Mouse (Mus musculus): ENCODE data around the gene Rnf43.

Gene Rnf43

DNA sequence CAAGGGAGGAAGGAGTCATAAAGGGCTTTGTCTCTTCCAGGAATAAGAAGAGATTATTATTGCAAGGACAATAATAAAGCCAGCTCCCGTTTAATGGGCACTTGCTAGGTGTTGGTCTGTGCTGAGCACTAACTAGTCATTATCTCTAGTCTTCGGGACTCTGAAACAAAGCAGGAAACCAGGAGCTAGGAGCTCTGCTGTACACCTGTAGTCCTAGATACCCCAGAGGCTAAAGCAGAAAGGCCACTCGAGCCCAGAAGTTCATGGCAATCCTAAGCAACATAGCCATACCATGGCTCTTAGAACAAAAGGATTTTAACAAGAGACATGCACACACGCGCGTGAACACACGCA is 47.7 kb downstream of the Rnf43 start:
- in situ Hi-C loops (cut with MboI, MseI), result no loop called here

DNA sequence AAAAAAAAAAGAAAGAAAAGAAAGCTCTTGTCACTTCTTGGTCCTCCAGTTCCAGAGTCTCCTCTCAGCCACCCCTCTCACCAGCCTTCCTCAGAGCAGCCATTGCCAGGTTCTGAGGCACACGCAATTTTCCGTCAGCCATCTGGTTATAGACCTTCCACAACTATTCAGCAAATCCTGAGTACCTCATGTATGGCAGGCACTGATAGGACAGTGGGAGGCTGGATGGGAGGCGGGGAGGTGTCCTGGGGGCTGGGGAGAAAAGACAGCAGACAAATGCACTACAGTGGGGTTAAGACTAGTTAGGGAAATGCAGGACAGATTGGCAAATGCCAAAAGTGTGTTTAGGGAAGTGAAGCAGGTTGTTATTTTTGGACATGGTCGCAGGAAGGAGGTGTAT is 49.7 kb downstream of the Rnf43 start:
- in situ Hi-C loops (cut with MboI, MseI), result no loop called here

DNA sequence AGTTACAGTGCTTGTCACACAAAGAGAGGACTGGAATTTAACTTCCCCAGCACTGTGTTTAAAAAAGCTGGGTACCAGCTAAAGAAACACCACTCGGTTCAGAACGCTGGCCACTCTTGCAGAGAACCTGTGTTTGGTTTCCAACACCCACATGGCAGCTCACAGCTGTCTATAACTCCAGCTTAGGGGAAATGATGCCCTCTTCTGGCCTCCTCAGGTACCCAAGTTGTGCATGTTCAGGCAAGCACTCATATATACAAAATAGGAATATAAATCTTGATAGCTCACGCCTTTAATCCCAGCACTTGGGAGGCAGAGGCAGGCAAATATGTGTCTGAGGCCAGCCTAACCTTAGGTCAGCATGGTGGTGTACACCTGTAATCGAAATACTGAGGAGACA is 53.5 kb downstream of the Rnf43 start:
- in situ Hi-C loops (cut with MboI, MseI), result no loop called here

DNA sequence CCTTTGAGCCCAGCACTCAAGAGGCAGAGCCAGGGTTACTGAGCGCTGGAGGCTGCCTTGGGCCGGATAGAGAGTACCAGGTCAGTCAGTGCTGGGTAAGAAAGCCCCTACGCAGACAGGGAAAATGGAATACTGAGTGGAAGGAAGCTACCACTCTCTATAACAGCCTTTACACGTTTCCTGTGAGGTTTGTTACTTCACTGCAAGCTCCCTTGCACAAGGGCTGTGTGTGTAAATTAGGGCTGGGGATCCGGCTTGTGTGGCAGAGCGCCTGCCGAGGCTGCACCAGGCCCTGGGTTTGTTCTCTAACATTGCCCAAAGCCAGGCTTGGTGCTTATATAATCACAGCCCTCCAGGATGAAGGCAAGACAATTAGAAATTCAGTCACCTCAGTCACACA is 57.0 kb downstream of the Rnf43 start:
- in situ Hi-C loops (cut with MboI, MseI), result no loop called here

DNA sequence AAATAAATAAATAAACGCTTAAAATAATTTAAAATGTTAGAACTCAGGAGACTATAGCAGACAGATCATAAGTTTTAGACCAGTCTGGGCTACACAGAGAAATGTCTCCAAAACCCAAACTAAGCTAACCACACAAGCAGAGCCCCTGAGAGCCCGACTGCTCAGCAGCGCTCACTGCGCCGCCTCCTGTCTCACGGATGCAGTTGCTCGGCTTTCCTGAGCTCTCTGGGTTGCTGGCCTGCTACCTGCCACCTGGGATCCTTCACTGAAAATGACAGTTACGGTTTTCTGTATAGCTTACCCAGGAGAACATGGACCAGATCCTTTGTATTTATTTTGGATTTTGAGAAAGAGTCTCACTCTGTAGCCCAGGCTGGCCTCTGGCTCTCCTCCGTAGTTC is 57.8 kb downstream of the Rnf43 start:
- in situ Hi-C loops (cut with MboI, MseI), result no loop called here

DNA sequence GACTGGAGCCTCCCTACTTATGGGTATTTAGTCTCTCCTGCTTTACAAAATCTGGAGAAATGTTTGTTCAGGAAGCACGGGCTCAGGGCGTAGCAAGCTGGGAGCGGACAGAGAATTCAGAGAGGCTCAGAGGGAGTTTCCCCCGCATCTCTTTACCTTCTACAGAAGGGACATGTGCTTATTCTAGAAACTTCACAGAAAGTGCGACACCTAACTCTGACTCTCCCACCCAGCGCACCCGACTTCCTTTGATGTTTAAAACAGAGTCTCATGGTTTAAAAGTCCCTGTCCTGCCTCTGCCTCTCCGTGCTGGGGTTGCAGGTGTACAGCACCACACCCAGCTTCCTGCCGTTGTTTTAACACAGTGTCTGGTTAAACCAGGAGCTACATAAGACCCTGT is 58.3 kb downstream of the Rnf43 start:
- in situ Hi-C loops (cut with MboI, MseI), result no loop called here

DNA sequence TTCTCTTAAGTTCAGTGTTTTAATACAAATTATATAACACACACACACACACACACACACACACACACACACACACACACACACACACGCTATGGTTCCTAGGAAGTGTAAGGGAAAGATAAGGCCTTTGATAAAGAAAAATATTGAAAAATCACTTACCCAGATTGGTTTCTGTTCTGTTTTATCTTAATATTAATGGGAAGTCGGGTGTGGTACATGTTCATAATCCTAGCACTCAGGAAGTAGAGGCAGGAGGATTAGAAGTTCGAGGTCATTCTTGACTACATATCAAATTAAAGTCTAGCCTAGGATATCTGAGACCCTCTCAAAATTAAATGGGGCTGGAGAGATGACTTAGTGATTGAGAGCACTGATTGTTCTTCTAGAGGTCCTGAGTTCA is 59.6 kb downstream of the Rnf43 start:
- in situ Hi-C loops (cut with MboI, MseI), result no loop called here

DNA sequence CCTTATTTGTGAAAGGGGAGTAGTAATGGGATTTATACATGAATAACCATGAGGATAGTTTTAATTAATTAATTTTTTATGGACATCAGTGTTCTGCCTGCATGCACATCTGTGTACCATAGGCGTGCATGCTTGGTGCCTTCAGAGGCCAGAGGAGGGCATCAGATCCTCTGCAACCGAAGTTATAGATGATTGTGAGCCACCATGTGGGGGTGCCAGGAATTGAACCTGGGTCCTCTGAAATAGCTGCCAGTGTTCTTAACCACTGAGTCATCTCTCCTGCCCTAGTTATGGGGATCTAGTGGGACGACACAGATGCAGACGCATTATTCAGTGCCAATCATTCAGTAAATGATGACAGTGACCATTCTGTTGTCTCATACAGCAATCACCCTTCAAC is 60.4 kb downstream of the Rnf43 start:
- in situ Hi-C loops (cut with MboI, MseI), result no loop called here

DNA sequence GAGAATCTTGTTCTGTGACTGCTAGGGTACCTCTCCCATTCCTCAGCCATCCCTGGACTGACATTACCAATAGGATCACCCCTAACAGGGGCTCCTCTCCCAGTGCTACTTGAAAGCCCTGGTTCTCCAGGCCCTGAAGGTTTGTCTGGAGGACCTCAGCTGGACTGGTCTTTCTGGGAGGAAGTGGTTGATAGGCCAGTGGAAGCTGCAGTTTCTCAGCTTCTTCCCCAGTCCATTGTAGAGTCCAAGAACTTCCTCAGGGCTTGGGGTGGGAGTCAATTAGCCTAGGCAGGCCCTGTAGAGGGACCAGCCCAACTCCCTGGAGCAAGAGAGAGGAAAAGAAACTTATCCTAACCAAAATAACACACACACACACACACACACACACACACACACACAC is 63.0 kb downstream of the Rnf43 start:
- in situ Hi-C loops (cut with MboI, MseI), result loop anchor here (5.0 kb wide), 2 partner anchors 42 to 63 kb away; partner anchors contain the start of gene Rnf43

DNA sequence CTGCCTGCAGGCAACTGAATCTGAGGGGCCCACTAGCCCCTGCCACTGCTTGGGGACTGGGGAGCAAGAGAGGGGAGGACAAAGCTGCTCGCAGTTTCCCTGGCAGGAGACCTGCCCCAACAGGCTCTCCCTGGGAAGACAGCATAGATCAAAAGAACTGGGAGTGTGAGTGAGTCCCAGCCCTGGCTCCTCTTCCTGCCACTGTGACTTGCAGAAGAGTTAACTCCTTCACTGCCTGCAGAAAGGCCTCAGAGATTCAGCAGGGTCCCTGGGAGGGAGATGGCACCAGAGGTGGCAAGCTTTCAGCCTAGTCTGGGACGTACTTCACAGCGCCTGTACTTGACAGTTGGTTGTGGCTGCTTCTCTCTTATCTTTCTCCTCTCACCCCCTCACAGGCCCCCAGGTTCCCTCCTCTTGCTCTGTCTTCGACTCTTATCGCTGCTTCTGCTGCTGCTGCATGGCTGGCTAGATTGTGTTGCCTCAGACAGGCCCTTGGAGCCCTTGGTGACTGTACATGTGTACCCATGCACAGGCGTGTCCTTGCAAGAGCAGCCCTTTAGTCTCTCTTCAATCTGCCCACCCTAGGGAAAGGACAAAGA is 63.5 kb downstream of the Rnf43 start:
- in situ Hi-C loops (cut with MboI, MseI), result loop anchor here (5.0 kb wide), 2 partner anchors 41 to 64 kb away; partner anchors contain the start of gene Rnf43

DNA sequence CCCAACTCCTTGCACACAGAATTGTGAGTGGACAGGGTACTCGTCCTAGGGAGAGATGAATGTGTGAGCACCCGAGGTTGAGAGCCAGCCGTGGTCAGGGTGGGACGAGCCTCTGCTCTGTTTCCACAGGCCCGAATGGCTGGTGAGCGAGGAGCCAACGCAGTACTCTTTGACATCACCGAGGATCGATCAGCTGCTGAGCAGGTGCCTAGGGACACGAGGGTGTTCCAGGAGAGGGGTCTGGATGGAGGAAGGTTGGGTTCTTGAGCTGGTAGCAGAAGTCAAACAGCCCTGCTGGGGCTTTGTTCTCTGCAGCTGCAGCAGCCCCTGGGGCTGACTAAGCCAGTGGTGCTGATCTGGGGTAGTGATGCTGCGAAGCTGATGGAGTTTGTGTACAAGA is 64.5 kb downstream of the Rnf43 start:
- in situ Hi-C loops (cut with MboI, MseI), result loop anchor here (5.0 kb wide), 2 partner anchors 40 to 65 kb away; partner anchors contain the start of gene Rnf43

DNA sequence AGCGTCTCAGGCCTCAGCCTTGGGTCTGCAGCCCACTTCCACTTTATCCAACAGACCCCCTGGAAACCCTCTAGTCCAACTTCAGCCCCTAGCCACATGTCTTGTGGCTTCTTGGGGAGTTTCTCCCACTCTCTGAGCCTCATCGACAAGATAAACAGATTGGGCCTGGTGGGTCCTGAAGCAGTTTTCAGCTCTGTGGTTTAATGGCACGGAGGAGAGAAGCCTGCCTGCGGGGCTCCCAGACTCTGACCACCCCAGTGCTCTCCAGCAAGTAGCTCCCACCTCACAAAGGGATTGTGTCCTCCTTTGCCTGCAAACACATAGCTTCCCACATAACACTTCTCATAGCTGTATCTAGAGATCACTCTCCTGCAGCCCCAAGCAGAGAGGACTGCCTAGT is 64.9 kb downstream of the Rnf43 start:
- in situ Hi-C loops (cut with MboI, MseI), result loop anchor here (5.0 kb wide), 2 partner anchors 40 to 65 kb away; partner anchors contain the start of gene Rnf43

DNA sequence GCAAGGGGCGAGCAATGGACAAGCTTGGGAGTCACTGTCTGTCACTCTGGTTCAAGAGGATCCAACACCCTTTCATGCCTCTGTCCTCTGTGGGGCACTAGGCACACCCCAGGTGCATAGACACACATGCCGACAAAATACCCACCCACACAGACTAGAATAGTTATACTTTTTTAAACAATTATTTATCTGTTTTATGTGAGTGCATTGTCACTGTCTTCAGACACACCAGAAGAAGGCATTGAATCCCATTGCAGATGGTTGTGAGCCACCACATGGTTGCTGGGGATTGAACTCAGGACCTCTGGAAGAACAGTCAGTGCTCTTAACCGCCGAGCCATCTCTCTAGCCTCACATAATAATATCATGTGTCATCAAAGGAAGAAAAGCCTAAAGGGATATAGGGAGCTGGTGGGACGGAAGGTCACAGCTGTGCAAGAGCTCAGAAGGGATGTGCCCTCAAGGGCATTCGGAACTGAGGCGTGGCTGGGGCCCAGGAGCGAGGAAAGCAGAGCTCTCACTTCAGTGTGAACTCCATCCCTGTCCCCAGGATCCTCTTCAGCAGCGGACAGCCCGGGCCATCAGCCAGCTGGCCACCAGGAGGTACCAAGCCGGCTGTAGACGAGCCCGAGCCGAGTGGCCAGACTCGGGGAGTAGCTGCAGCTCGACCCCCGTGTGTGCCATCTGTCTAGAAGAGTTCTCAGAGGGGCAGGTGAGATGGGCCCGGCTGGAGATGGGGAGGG is 66.5 kb downstream of the Rnf43 start:
- in situ Hi-C loops (cut with MboI, MseI), result loop anchor here (5.0 kb wide), 2 partner anchors 38 to 67 kb away; partner anchors contain the start of gene Rnf43

DNA sequence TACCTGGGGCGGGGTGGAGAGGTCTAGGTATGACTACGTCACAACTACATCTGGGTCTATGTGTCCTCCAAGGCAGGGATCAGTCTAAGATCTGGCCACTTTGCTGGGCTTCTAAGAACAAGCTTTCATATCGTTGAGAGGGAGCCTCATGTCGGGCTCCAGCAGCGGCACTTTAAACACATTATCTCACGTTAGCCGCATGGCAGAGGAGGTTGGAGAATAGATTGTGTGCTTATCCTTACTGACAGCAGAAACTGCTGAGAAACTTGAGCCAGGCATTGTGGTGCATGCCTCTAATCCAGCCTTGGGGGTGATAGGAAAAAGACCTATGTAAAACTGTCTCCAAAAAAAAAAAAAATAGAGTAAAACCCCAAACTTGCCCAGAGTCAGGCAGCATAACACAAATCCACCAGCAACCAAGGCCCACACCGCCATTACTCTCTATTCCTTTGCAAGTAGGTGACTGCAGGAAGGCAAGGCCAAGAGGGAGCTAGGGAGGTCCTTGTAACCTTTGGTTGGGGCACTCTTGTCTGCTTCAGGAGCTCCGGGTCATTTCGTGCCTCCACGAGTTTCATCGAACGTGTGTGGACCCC is 67.2 kb downstream of the Rnf43 start:
- in situ Hi-C loops (cut with MboI, MseI), result loop anchor here (5.0 kb wide), 2 partner anchors 38 to 67 kb away; partner anchors contain the start of gene Rnf43

DNA sequence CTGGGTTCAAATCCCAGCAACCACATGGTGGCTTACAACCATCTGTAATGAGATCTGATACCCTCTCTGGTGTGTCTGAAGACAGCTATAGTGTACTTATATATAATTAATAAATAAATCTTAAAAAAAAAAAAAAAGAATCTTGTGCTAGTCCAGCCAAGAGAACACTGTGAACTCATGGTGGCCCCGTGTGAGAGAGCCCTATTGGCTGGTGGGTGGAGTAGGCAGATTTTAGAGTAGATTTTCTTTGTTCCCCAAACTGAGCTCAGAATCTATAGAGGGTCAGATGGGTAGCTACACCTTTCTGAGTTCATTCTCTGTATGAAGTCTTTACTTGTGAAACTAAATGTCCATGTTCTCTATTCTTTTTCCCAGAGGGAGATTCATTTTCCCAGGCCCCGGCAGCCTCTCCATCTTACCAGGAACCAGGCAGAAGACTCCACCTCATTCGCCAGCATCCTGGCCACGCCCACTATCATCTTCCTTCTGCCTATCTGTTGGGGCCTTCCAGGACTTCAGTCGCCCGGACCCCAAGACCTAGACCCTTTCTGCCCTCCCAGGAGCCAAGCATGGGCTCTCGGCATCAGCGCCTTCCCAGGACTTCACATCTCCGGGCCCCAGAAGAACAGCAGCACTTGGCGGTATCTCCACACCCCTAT is 68.3 kb downstream of the Rnf43 start:
- in situ Hi-C loops (cut with MboI, MseI), result no loop called here

DNA sequence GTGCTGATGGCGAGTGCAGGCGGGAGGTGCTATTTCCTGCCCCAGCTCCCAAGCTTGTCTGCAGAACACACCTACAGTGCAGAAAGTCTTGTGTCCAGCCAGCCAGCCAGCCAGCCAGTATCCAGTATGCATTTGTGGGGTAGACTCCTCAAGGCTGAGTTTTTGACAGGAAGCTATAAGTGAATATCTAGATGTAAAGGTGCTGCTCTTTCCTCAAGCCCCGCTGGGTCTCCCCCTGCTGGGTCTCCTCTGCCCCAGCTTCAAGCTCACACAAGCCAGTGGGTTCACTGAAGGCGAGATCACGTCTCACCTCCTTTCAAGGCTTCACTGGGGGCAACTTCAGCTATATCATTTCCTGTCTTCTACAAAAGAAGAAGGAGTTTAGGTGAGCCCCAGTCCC is 71.8 kb downstream of the Rnf43 start:
- in situ Hi-C loops (cut with MboI, MseI), result no loop called here

DNA sequence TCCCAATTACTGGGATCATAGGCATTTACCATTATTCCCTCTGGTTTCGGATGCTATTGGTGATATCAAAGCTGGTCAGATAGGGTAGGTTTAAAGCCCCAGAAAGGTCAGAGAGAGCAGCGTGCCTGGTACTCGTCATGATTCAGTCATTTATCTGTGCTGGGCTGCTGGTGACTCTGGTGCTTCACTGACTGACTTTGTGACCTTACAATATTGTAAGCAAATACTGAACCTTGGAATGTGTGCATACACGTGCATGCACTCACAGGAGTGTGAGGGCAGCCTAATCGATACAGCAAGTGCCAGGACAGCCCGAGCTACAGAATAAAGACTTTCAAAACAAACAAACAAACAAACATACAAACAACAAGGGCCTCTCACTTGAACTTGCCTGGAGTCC is 73.2 kb downstream of the Rnf43 start:
- in situ Hi-C loops (cut with MboI, MseI), result no loop called here

DNA sequence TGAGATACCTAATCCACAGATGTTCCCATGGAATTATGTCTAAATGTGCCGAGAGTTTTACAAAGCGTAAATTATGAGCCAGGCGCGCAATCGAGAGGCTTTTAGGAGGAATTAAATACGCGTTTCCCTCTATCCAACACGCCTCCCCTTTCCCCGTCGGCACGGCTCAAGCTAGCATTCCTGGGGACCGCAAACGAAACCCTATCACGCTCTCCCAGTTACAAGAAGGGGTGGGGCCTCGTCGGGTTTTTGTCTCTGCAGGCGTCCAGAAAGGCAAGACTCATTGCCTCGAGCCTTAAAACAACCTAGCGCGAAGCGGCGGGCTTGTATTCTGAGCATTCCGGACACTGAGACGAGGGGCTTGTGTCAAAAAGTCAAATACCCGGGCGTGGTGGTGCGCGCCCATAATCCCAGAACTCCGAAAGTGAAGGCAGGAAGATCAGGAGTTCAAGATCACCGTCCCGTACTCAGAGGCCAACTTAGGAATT is 74.2 kb downstream of the Rnf43 start:
- in situ Hi-C loops (cut with MboI, MseI), result no loop called here

DNA sequence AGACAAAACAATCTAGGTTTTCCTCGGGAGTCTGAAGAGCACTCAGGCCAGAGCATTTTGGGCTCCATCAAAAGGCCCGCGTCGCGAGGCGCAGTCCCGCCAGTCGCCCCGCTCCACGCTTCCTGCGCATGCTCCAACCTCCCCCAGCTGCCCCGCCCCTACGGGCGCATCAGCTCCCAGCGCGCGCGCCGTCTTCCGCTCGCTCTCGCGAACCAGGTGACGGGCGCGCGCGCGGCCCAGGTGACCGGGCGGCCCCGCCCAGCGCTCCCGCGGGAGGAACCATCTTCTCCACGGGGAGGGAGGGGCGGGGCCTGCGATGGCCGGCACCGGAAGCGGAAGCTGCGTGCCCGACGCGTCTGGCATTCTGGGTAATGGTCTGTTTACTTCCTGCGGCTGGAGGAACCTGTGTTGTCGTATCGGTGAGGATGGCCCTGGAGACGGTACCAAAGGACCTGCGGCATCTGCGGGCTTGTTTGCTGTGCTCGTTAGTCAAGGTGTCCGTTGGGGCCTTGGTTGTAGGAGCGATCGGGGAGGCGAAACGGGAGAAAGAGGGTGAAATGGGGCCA is 74.7 kb downstream of the Rnf43 start, which contains the start of gene Supt4a:
TSS of gene Supt4a (plus strand) at position 378 of the 566 bp plus-strand sequence.
- in situ Hi-C loops (cut with MboI, MseI), result no loop called here

DNA sequence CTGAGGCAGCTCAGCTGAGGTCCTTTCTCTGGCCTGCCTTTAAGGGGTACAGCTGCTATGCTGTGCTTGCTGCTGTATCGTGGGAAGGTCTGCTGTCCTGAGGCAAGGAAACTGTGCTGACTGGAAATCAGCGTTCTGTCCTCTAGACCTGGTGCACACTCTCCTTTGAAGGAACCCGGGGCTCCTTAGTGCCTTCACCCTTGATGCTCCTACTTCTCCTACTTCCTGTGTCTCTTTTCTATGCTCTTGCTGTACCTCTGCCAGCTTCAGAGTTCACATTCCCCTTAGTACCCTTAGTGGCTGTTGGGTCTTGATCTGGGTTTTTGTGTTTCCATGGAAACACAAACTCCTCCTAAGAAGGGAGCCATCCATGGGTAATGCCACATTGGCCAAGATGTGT is 81.2 kb downstream of the Rnf43 start:
- in situ Hi-C loops (cut with MboI, MseI), result no loop called here

DNA sequence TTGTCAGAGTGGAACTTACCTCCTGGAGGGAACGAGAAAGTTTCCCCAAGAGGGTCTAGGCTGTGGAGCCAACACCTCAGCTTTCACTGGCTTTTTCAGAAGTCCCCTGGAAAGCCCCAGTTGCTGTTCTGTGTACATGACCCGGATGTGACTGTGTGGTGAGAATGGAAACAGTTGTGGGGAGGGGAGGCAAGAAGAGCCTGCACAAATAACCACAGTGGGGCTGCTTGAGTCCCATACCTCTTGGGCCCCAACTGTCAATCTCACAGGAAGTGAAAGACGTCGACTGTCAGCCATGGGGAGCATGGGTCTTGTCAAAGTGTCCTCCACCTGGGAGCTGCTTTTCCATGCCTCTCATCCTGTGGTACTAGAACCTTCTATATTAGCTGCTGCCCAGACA is 82.4 kb downstream of the Rnf43 start:
- in situ Hi-C loops (cut with MboI, MseI), result no loop called here

Measured in regulatory T cell (primary cell).